Mouse (Mus musculus) kidney, postnatal 0 days (tissue): ENCODE measurements at regions not wholly inside any gene's neighbourhood (a gene's known extent, or its start where the extent isn't known, plus 50 kb on each side); places are given as distances from the start of the nearest gene placed in this dataset.

ENCODE experiments used
- ATAC-seq: fragments of 200-750 bp; cut with Nextera tagmentation; replicated peaks from 2 replicates; pipeline ENCODE4 v1.8.0; 2017; ENCODE audit warnings: low read depth, moderate number of reproducible peaks, moderate TSS enrichment, moderate library complexity; ENCODE audit not compliant: low FRiP score
- DNase-seq: peaks from one replicate; pipeline ENCODE4 v3.0.0-alpha.2; 2016; ENCODE audit warnings: low spot score
- H3K27ac ChIP-seq: fragments of 300-500 bp; sonication (generic); 2 replicates; pipeline ENCODE4 v1.5.1; 2014; ENCODE audit warnings: mild to moderate bottlenecking
- H3K27me3 ChIP-seq: fragments of 300-500 bp; sonication (generic); 2 replicates; pipeline ENCODE4 v1.6.1; 2014; ENCODE audit warnings: low read length, mixed read lengths; ENCODE audit not compliant: insufficient read depth
- H3K36me3 ChIP-seq: fragments of 300-500 bp; sonication (generic); 2 replicates; pipeline ENCODE4 v1.6.1; 2014; ENCODE audit warnings: low read length, mixed read lengths; ENCODE audit not compliant: insufficient read depth
- H3K4me1 ChIP-seq: fragments of 300-500 bp; sonication (generic); replicated peaks from 2 replicates; pipeline ENCODE4 v1.6.1; 2014; ENCODE audit warnings: antibody characterized with exemption, low read length, mixed read lengths; ENCODE audit not compliant: insufficient read depth
- H3K4me2 ChIP-seq: fragments of 300-500 bp; sonication (generic); 2 replicates; pipeline ENCODE4 v1.6.1; 2014; ENCODE audit warnings: mild to moderate bottlenecking, low read length, moderate library complexity, mixed read lengths
- H3K4me3 ChIP-seq: fragments of 300-500 bp; sonication (generic); replicated peaks from 2 replicates; pipeline ENCODE4 v1.5.1; 2014; ENCODE audit warnings: low read depth, low read length
- H3K9ac ChIP-seq: fragments of 300-500 bp; sonication (generic); 2 replicates; pipeline ENCODE4 v1.6.1; 2014; ENCODE audit warnings: low read depth, low read length
- H3K9me3 ChIP-seq: fragments of 300-500 bp; sonication (generic); replicated peaks from 2 replicates; pipeline ENCODE4 v1.6.1; 2016; ENCODE audit warnings: low read length, inconsistent platforms, mixed read lengths
- CTCF ChIP-seq: IDR thresholded peaks from 2 replicates; pipeline ENCODE4 v1.5.1; 2016; ENCODE audit warnings: antibody characterized with exemption, low read depth, mild to moderate bottlenecking, moderate library complexity
- WGBS: fragments of 180-500 bp; shearing (Covaris S2); extraction: QIAGEN DNeasy Blood & Tissue Kit; methylation state at CpG from one replicate; pipeline ENCODE4 v1.1.7; 2014; 5-methylcytosine and 5-hydroxymethylcytosine counted together

DNA sequence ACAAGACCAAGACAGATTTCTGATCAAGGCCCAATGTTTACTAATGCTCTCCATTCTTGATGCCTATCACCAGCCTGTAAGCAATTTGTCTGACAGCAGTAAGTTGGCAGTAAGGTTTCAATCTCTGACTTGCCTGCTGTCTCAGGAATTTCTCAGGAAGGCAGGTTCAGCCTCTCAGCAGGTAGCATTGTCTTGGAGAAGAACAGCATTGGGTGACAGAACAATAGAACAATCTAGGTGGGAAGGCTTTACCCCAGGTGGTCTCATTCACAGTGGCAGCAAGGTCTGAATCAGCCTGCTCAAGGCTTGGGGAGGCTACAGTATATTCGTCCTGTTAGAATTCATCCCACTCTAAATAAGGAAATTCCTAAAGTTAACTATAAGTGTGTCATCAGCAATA lies 81.2 kb upstream of the Chordc1 start:
- H3K9ac ChIP-seq: no peak overlapping the region
- H3K4me1 ChIP-seq: no peaks in the 10 kb centered on the region
- ATAC-seq (no peak), DNase-seq (no peak)
- no peak overlapping the region for H3K4me3 ChIP-seq
- H3K9me3 ChIP-seq: no peaks in the 10 kb centered on the region
- no peak overlapping the region for H3K4me2 ChIP-seq
- no peak for TF ChIP-seq CTCF
- no peaks in the 10 kb centered on the region for H3K36me3 ChIP-seq
- no peaks in the 10 kb centered on the region for H3K27me3 ChIP-seq
- WGBS: 50% methylated on average over 1 of the region's 1 CpGs
- H3K27ac ChIP-seq: no peak overlapping the region

DNA sequence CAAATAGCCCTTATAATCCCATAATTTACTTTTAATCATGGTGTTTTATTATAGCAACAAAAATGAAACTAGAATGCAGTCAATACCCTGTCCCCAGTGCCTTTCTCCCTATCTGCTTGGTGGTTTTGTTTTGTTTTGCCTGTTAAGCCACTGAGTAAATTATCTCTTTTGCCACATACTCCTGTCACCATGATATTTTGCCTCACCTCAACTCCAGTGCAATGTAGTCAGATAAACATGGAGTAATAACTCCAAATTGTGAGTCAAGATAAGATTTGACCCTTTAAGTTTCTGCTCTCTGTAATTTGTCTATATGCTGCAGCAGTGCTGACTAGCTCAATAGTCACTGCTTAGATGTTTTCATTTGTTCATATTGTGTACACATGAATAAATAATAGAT lies 65.3 kb upstream of the Chordc1 start:
- Histone ChIP-seq H3K9me3 (no peaks in the 10 kb centered on the region), H3K9ac (no peak overlapping the region)

DNA sequence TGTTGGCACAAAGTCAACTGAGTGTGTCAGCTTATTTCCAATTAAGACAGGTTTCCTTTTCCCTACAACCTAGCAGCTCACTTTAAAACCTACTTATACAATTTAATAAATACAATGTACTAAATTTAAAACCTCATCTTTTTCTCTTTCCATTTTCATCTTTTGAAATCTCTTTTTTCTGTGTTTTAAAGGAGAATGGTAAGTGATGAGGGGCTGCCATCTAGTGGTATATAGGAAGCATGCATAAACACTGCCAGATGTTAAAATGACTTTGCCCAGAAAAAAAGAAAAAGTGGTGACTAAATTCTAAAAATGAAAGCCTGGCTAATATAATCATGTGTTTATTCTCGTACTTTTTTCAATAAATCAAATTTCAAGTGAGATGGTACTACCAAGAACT lies 62.0 kb upstream of the Chordc1 start:
- Histone ChIP-seq H3K27ac (no peak overlapping the region), H3K9ac (no peak overlapping the region), H3K9me3 (no peaks in the 10 kb centered on the region), H3K4me2 (no peak overlapping the region), H3K4me1 (no peaks in the 10 kb centered on the region), H3K27me3 (no peaks in the 10 kb centered on the region), H3K4me3 (no peak overlapping the region), H3K36me3 (no peaks in the 10 kb centered on the region)
- no peak for ATAC-seq
- peak; percentile 84 for TF ChIP-seq CTCF
- peak; percentile 69 for DNase-seq
- 8% methylated on average over 1 of the region's 1 CpGs for WGBS

More for the DNA sequence above, 65.3 kb upstream of the Chordc1 start:
- Histone ChIP-seq H3K27me3 (no peaks in the 10 kb centered on the region), H3K27ac (no peak overlapping the region), H3K4me1 (no peaks in the 10 kb centered on the region), H3K36me3 (no peaks in the 10 kb centered on the region), H3K4me3 (no peak overlapping the region), H3K4me2 (no peak overlapping the region)
- no peak for TF ChIP-seq CTCF
- ATAC-seq (no peak), DNase-seq (no peak)
